Mouse (Mus musculus) telencephalon, adult 2 months (tissue): ENCODE results near the gene Spryd3.

ENCODE experiments used
- DNase-seq: peaks from one replicate; pipeline ENCODE4 v3.0.0-alpha.2; 2011; ENCODE audit warnings: low read depth, low spot score

Gene Spryd3

DNA sequence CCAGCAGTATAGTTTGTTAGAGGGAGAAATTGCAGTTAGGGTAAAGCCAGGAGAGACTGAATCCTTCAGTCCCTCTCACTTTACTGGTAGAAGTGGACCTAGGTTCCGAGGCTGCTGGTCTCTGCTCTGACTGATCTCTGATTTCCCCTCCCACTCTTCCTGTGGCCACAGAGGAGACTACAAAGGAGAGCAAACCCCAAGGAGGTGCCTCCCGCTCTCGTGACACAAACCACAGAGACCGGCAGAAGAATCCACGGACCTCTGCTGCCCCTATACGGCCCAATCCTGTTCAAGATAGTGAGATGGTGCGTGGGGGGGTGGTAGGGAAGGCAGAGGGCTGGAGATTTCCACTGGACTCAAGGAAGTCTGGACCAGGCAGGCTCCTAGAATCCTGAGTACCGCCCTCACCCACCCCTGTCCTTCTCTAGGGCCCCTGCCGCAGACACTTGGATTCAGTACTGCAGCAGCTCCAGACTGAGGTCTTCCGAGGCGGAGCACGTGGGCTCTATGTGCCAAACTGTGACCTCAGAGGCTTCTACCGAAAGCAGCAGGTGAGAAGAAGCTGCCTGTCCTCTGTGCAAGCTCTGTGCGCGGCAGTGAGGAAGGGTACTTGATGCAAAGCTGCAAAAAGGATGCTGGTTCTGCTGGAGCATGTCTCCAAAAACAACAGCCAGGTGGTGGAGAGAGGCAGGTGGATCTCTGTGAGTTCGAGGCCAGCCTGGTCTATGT, 11.8 kb upstream of the Spryd3 start:
- DNase-seq, result no peak

DNA sequence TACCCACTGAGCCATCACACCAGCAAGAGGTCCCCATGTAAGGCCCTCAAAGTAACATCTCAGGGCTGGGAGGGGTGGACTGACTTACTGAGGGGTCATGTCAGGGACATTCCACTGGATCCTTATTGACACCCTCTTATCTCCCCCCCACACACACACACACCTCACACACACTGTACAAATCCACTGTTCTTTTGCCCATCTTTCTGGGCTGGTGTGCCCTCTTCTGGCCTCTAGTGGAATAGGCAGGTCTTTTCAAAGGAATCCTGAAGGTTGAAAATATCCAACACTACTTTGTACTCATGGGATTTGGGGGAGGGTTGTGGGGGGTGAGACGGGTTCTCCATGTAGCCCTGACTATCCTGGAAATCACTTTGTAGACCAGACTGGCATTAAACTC, 10.8 kb upstream of the Spryd3 start:
- no peak for DNase-seq

DNA sequence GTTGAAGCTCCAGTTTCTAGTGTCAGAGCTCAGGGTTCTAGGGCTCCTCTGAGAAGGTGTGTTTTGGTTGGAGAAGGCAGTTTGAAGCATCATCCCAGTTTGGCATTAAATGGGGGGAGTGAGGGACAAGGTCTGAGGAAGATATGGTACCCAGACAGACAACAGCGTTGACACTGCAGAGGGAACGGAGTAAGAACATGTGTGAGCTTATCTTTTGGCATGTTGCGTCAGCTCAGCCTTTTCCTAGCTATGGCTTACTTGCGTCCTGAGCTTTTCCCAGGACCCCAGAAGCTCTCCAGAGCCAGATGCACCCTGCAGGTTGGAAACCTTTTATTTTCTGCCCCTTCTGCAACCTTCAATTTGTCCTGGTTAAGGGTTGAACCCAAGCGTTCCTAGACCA, 10.1 kb upstream of the Spryd3 start:
- DNase-seq, result no peak

DNA sequence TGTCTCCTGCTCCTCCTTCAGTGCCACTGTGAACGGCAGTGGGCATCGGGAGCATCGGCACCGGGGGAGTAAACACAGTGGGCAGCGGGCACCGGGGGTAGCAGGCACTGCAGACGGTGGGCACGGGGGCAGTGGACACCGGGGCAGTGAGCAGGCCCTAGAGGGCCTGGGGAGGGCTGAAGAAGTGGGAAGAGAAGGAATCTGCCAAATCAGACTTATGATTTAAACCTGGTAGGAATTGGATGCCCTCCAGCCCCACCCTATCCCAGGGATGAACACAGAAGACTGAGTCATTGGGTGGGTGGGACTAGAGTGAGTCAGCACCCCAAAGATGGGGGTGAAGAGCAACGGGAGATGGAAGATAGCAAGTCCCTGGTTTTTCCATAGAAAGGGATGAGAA, 9.3 kb upstream of the Spryd3 start:
- DNase-seq, result peak; percentile 75

DNA sequence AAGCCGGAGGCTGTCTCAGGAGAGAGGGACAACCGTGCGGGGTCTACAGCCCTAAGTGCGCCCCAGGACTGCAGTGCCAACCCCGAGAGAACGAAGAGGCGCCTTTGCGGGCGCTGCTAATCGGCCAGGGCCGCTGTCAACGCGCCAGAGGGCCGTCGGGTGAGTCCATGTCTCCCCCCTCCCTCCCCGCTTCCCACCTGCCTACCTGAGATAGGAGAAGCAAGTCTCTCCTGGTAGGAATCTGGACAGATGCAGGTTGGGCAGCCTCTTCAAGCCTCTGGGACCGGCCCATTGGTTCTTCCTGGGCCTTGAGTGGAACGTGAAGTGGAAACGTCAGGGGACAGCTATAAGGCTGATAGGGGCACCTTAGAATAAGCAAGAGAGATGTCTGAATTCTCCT, 8.7 kb upstream of the Spryd3 start:
- no peak for DNase-seq

DNA sequence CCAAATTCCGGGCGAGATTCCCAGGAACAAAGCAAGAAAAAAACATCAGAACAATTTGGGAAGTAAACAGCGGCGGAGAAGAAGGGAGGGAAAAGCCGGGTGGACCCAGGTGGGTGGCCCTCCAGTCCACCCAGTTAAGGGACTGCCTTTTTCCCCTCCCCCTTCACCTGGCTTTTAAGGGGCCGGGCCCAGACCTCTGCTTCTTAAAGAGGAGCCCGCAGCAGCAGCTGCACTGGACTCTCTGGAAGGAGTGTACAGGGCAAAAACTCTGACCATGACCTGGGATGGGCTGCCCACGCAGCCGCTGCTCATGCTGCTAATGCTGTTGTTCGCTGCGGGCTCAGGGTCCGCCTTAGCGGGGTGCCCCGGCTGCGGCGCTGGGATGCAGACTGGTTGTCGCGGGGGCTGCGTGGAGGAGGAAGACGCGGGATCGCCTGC, 8.3 kb upstream of the Spryd3 start, which contains the start of gene Igfbp6:
Gene Igfbp6, plus strand, starts transcription at position 89 of the 438 bp plus-strand sequence.
- no peak for DNase-seq

DNA sequence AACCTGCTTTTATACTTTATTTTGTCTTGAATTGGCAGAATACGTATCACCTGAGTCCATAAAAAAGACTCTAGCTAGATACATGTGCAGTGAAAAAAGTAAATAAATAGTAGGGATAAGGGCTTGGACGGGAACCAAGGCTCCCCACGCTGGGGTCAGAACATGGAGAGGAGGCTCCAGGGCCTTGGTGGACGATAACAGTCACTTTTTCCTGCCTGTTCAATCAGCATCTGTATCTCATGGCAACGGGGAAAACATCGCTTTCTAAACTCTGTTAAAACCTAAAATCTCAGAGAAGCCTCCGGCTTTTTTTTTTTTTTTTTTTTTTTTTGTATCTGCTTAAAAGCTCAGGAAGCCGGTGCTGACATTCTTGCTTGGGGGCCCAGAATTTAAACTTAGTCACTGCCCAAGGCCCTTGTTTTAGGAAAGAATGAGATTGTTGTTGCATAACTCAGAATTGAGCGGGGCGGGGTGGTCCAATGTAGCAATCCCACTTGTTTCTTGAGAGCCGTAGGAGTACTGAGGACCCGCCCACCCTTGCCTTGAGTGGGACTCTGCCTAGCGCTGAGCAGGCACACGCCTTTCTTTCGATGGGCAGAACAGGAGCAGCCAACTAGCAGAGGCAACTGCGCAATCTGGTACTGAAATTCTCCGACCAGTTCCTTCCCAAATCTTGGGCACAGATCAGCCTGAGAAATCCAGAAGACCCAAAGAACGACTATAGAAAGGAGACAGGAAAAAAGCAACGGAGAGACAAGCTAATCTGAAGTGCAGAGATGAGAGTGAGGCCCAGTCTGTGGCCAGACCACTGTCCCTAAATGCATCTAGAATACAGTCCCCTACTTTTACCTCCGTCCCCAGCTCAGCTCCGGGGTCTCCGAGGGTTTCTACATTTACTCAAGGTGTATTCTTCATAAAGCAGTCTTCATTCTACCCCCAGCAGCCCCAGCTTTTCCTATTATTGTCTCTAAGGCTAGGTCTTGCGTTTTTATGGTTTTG, 7.2 kb upstream of the Spryd3 start:
- DNase-seq, result peak; percentile 42

DNA sequence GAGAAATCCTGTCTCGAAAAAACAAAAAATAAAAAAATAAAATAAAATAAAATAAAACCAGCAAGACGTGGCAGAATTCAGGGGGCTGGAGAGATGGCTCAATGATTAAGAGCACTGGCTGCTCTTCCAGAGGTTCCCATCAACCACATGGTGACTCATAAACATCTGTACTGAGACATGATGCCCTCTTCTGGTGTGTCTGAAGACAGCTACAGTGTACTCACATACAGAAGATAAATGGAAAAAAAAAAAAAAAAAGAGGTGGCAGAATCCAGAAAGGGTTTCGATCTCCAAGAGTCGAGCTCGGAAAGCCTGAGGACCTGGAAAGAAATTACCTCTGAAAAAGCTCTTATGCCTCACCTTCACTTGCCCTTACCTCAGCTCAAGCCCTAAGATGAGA, 5.1 kb upstream of the Spryd3 start:
- no peak for DNase-seq

DNA sequence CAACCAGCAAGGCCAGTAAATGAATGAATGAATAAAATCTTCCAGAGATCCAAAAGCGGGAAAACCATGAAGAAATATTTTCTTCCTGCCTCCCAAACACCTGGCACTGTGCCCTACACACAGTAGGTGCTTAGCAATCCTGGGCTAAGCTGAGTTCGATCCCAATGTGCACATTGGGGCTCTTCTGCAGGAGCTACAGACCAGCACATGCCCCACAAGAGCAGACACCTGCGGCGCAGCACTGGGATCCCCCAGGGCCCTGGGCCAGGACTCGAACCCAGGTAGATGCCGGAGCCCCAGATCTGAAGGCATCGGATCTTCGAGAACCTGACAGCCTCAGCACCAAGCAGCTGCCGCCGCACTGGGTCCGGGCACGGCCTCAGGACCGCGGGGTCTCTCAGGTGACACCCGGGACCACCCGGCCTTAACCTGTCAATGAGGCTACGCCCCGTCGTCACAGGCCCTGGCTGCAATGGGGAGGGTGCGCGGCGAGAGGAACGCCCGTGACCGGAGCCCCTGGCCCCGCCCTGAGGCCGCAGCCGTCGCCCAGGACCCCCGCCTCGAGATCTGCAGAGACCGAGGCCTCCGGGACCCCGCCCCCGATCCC, 409 bp downstream of the Spryd3 start:
- no peak for DNase-seq

DNA sequence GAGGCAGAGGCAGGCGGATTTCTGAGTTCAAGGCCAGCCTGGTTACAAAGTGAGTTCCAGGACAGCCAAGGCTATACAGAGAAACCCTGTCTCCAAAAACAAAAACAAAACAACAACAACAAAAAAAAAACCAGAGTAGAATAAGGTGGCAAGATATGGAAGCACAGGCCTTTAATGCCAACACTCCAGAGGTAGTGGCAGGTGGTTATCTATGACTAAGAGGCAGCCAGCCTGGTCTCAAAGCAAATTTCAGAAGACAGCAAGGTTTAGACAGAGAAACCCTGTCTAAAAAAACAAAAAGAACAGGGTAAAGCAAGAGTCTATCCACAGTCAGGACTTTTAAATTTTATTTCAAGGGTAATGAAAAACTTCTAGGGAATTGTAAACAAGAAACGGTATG, 1.3 kb downstream of the Spryd3 start:
- no peak for DNase-seq

DNA sequence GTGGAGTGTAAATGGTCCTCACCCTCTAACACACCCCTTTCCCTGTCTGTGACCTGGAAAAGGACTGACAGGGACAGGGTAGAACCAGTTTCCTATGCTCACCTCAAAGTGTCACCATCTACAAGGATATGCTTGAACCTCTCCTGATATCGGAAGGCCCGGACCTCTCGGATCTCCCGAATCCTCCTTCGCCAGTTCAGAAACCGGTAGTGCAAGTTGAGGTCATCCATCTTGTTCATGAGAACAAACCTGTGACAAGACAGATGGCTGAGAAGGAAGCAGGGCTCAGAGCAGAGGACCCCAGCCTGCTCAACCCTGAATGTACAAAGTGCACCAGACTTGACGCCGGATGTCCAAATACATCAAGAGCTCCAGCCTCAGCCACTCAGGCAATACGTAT, 2.7 kb downstream of the Spryd3 start:
- DNase-seq, result no peak

DNA sequence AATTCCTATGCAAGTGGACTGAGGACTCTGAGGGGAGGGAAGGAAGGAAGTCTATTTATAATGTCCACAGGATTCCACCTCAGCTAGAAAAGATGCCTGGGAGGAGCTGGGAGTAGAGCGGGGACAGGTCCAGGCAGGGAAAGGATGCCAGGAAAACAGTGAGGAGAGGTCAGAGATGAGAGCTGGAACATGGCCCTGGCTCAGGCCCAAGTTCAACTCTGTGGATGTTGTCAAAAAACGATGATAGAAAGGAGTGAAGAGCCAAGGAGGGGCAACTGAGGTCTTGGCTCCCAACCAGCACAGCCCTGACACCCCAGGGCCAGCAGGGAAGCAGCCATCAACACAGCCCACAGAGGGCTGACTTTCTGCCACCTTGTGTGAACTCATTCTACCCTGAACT, 9.7 kb downstream of the Spryd3 start:
- DNase-seq, result no peak

DNA sequence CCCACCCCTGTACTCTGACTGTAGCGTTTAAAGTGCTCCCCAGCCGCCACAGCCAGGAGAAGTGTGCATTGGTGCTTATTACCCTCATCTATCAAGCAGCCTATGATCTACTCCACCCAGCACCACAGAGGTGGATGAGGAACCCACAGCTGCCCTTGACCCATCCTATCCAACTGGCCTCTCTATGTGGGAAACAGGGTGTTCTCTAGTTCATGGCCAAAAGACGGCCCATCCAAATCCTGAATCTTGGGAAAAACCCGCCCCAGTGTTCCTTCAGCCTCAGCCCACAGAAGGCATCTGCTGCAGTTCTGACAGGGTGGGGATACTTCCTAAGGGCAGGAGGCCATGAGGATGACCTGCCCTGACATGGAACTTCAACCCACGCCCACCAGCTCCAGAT, 15.5 kb downstream of the Spryd3 start:
- DNase-seq, result no peak

DNA sequence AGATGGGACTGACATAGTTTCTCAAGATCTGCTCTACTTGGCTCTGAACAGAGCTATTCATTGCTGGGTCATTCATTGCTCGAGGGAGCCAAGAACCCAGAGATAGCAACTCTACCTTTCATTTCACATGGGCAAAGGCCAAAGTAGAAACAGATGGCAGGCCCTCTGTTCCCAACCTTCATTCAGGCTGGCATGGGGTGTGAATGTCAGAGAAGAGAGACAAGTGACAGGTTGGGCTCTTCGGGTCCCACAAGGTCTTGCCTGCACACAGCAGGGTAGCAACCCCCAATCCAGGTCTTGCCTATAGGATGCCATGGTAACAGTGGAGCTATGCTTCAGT, 16.2 kb downstream of the Spryd3 start:
- DNase-seq, result no peak

DNA sequence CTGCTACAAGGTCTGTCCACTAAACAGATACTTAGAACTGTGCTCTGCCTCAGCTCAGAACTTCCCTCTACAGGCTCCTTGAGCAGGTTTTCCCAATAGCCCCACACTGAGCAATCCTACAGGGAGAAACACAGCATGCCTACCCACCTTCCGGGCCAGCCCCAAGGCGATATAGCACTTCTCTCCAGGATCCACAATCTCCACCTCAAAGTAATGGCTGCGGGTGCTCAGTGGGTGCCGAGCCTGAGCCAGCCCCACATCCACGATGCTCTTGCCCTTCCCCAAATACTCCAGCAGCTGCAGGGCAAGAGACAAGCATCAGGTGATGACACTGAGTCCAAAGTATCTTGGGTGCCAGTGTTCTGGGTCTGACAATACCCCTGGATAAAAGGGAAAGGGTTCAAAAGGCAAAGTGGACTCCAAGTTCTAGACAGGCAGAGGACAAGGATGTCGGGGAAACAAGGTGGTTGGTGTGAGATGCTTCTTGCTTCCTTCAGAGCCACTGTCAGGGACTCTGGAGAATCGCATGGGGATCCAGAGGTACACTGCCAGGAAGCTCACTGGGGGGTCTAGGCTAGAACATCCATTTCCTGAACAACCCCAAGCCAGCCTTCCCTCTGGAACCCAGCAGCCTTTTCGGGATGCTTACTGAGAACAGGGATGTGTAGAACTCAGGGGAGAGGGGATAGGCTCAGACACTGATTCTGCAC, 16.8 kb downstream of the Spryd3 start:
- DNase-seq, result no peak

DNA sequence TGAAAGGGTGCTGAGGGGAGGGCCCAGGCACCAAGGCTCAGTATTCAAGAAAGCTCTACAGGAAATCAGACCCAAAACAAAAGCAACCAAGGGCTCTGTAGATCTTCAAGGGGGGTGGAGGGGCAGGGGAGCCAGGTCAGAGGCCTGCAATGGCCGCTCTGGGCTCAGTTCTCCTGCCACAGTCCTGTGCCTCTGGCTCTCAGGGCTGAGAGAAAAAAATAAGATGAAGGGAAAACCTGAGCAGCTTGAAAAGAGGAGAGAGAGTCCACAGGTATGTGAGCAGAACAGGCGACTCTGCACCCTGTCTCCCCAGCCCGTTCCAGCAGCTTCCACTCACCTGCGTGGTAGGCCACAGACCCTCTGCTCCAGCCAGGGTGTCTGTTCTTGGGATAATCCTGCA, 17.4 kb downstream of the Spryd3 start:
- DNase-seq, result no peak

DNA sequence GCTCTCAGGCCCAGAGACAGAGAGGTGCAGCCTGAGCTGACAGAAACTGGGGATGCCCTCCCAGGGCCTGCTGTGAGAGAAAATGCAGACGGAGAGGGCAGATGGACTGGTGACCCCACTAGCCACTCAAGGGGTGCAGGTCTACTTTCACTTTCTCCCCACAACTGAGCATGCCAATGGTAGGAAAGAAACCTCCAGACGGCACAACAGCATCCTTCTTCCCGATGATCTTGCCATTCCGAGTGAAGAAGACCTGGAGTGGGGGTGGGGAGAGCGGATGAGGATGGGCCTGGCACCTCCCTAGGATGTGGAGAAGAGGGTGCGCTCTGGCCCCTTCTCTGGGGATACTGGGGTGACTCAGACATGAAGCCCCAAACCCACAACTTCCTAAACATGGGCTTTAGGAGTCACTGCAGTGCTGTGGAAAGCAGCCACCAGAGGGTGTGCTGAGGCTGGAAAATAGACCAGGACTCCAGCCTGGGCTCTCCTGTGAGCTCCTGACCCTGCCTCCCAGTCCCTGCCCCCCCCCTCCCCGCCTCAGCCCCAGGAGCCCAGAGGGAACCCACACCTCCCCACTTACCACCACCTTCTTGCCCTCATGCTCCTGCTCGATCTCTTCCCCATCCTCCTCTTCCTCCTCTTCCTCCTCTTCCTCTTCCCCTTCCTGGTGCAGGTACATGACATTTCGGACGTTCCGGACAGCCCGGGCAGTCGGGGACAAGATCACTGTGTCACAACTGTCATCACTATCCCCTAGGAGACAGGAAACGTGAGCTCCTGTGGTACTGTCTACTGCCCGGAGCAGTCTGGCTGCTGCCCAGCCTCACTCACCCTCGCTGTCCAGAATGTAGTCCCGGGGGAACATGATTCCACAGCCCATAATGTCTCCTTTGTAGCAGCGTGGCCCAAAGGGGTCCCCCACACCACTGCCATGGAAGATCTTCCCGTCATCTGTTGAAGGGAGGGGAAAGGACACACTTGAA, 18.3 kb downstream of the Spryd3 start:
- DNase-seq, result no peak

DNA sequence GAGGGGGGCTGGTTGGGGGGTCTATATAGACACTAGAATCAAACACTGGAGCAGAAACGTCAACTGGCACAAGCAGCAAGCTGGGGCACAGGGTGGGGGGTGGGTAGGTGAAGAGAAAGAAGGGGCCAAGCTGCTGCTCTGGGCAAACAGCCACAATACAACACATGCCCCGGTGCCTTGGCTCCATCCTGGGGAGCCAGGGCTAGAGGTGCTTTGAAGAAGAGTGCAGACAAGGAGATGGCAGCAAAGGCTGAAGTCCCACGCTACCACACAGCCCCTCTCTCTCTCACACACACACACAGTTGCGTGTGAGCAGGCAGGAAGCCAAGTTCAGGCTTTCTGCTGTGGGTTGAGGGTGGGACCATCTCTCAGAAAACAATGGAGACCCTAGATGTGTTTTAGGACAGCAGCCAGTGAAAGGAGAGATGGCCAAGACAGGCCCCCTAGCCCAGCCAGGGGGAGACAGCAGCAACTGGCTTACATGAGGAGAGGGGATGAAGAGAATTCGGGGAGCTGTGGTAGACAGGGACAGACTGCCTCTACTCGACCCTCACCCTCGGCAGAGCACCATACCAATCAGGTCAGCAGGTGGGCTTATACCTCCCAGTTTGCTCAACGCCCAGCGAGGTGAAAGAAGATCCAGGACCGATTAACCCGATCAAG, 19.1 kb downstream of the Spryd3 start:
- no peak for DNase-seq

DNA sequence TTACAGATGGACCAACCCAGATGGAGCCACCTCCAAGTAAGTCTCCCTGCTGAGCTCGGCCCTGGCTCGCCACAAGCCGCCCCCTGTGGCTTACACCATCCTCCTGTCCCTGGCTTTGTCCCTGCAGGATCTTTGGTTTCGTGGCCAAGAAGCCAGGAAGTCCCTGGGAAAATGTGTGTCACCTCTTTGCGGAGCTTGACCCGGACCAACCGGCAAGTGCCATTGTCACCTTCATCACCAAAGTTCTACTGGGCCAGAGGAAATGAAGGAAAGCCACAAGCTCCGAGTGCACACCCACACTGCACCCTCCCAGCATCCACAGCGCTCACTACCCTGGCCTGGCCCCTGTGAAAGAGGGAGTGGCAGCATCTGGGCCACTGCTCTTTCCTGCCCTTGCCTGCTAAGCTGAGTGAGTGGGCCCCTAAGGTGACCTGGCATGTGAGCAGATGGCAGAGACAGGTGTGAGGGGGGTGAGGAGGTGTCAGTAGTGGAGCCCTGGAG, 20.3 kb downstream of the Spryd3 start:
- DNase-seq, result no peak
